Mouse (Mus musculus) liver, postnatal 0 days (tissue): ENCODE data around the gene Tnni1.

Experiments
- CTCF ChIP-seq: sonication (generic); IDR thresholded peaks from 2 replicates; pipeline ENCODE4 v1.5.1; 2016; ENCODE audit warnings: antibody characterized with exemption, low read depth
- EP300 ChIP-seq: IDR thresholded peaks from 2 replicates; pipeline ENCODE4 v1.6.1; 2016; ENCODE audit warnings: antibody characterized with exemption, low read depth, mild to moderate bottlenecking

DNA sequence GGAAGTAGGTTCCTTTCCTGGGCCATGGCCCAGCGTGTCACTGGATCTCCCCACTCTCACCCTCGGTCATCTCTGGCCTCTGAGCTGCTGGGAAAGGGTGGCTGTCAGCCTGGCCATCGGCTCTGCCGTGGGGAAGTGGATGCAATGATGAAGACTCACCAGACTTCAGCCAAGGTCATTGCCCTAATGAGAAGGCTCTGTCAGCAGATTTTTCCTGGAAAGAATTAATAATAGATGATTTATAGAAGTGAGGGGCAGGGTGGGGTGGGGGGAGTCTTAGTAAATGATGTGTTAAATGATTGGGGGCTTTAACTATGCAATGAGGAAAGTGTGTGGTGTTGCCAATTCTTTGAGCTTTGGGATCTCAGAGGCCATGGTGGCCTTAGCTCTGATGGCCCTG, 33.0 kb upstream of the Tnni1 start:
- TF ChIP-seq CTCF (no peak), EP300 (no peak)
